Mouse (Mus musculus): ENCODE results near the gene Soat2. TPM values are rescaled to one million over a fixed set of nuclear protein-coding genes. Genes with fewer than 3 reads are reported as not detected.
"Not testable (repeated sequence)": the region's sequence is repeated elsewhere in the genome, so short reads cannot be mapped to it uniquely, and the experiment has no call there.

Soat2 gene
- polyA plus RNA-seq, 1 experiment from 2014 or later: 0.08 TPM

- Histone ChIP-seq H3K4me3 (replicated peaks) (no peak overlapping the region), H3K27me3 (peaks cover 52% of the 10 kb centered on the region)
- WGBS: 56% methylated on average over 23 of the region's 23 CpGs
Measured at GRCm38 (mm10) chr15:102142914-102143912, 7.1 kb upstream of the Soat2 start.

GRCm38 (mm10) chr15:102144274-102144711 is 6.0 kb upstream of the Soat2 start, which contains the start of gene Igfbp6:
Gene Igfbp6, plus strand, starts transcription at chr15:102144362.
- Histone ChIP-seq H3K4me1 (peaks cover 6% of the 10 kb centered on the region; the same call in 1 of the 2 replicates), H3K4me3 (replicated peaks) (peak within 1 kb of the TSS; percentile 18), H3K27ac (no peak within 1 kb of the TSS), H3K9ac (peak within 1 kb of the TSS; percentile 26; the same call in 1 of the 2 replicates), H3K9me3 (no peaks in the 10 kb centered on the region), H3K36me3 (replicated peaks) (no peaks in the 10 kb centered on the region), H3K27me3 (peaks cover 52% of the 10 kb centered on the region), H3K4me2 (peak within 1 kb of the TSS; percentile 38)
- 2% methylated on average over 22 of the region's 22 CpGs for WGBS
- no peak for ATAC-seq (ENCODE audit: low FRiP score)

More at GRCm38 (mm10) chr15:102142914-102143912, 7.1 kb upstream of the Soat2 start:
- no peak for ATAC-seq (ENCODE audit: low FRiP score)
- Histone ChIP-seq H3K27ac (no peak overlapping the region), H3K4me1 (peaks cover 6% of the 10 kb centered on the region; the same call in 1 of the 2 replicates), H3K36me3 (replicated peaks) (no peaks in the 10 kb centered on the region), H3K9me3 (no peaks in the 10 kb centered on the region), H3K9ac (no peak overlapping the region), H3K4me2 (no peak overlapping the region)

- ATAC-seq (ENCODE audit: low FRiP score): no peak
- H3K9ac ChIP-seq: peak overlapping the region; percentile 26; the same call in 1 of the 2 replicates
- no peaks in the 10 kb centered on the region for H3K36me3 ChIP-seq (replicated peaks)
- H3K4me2 ChIP-seq: peak overlapping the region; percentile 38
- no peaks in the 10 kb centered on the region for H3K9me3 ChIP-seq
- peak overlapping the region; percentile 18 for H3K4me3 ChIP-seq (replicated peaks)
- 11% methylated on average over 19 of the region's 19 CpGs for WGBS
- peaks cover 52% of the 10 kb centered on the region for H3K27me3 ChIP-seq
- H3K27ac ChIP-seq: no peak overlapping the region
- H3K4me1 ChIP-seq: peaks cover 6% of the 10 kb centered on the region; the same call in 1 of the 2 replicates
Measured at GRCm38 (mm10) chr15:102144726-102145125, 5.6 kb upstream of the Soat2 start.

- H3K27me3 ChIP-seq: peaks cover 52% of the 10 kb centered on the region
- 91% methylated on average over 10 of the region's 10 CpGs for WGBS
- no peak overlapping the region for H3K4me3 ChIP-seq (replicated peaks)
- H3K4me1 ChIP-seq: peaks cover 6% of the 10 kb centered on the region
- H3K9ac ChIP-seq: no peak overlapping the region
- H3K4me2 ChIP-seq: no peak overlapping the region
- H3K27ac ChIP-seq: no peak overlapping the region
- no peaks in the 10 kb centered on the region for H3K36me3 ChIP-seq (replicated peaks)
- H3K9me3 ChIP-seq: no peaks in the 10 kb centered on the region
- ATAC-seq (ENCODE audit: low FRiP score): no peak
Measured at GRCm38 (mm10) chr15:102145330-102145729, 5.0 kb upstream of the Soat2 start.

- no peak for ATAC-seq (ENCODE audit: low FRiP score)
- peaks cover 52% of the 10 kb centered on the region for H3K27me3 ChIP-seq
Measured at GRCm38 (mm10) chr15:102146089-102146488, 4.2 kb upstream of the Soat2 start.

GRCm38 (mm10) chr15:102146882-102147281 is 3.4 kb upstream of the Soat2 start:
- Histone ChIP-seq H3K4me2 (no peak overlapping the region), H3K4me3 (replicated peaks) (no peak overlapping the region), H3K27me3 (peaks cover 48% of the 10 kb centered on the region), H3K4me1 (peaks cover 10% of the 10 kb centered on the region), H3K9me3 (no peaks in the 10 kb centered on the region), H3K36me3 (replicated peaks) (no peaks in the 10 kb centered on the region), H3K27ac (no peak overlapping the region), H3K9ac (no peak overlapping the region)
- no peak for ATAC-seq (ENCODE audit: low FRiP score)
- 0% methylated on average over 1 of the region's 1 CpGs for WGBS

More at GRCm38 (mm10) chr15:102146089-102146488, 4.2 kb upstream of the Soat2 start:
- Histone ChIP-seq H3K4me3 (replicated peaks) (no peak overlapping the region), H3K27ac (no peak overlapping the region), H3K36me3 (replicated peaks) (no peaks in the 10 kb centered on the region), H3K4me2 (no peak overlapping the region), H3K4me1 (peaks cover 10% of the 10 kb centered on the region), H3K9me3 (no peaks in the 10 kb centered on the region), H3K9ac (no peak overlapping the region)
- 89% methylated on average over 5 of the region's 5 CpGs for WGBS

GRCm38 (mm10) chr15:102147674-102148402 is 2.5 kb upstream of the Soat2 start:
- no peak overlapping the region for H3K4me3 ChIP-seq (replicated peaks)
- H3K4me1 ChIP-seq: peaks cover 12% of the 10 kb centered on the region
- no peak overlapping the region for H3K27ac ChIP-seq
- no peaks in the 10 kb centered on the region for H3K36me3 ChIP-seq (replicated peaks)
- no peaks in the 10 kb centered on the region for H3K9me3 ChIP-seq
- WGBS: 72% methylated on average over 16 of the region's 16 CpGs
- H3K4me2 ChIP-seq: no peak overlapping the region
- ATAC-seq (ENCODE audit: low FRiP score): no peak
- no peak overlapping the region for H3K9ac ChIP-seq
- H3K27me3 ChIP-seq: peaks cover 38% of the 10 kb centered on the region

- no peak overlapping the region for H3K4me3 ChIP-seq (replicated peaks)
- 65% methylated on average over 4 of the region's 4 CpGs for WGBS
- peaks cover 12% of the 10 kb centered on the region for H3K4me1 ChIP-seq
- no peak for ATAC-seq (ENCODE audit: low FRiP score)
- no peak overlapping the region for H3K4me2 ChIP-seq
- H3K9me3 ChIP-seq: no peaks in the 10 kb centered on the region
- H3K9ac ChIP-seq: no peak overlapping the region
- H3K36me3 ChIP-seq (replicated peaks): no peaks in the 10 kb centered on the region
- H3K27ac ChIP-seq: no peak overlapping the region
- peaks cover 25% of the 10 kb centered on the region for H3K27me3 ChIP-seq
Measured at GRCm38 (mm10) chr15:102149561-102149960, 765 bp upstream of the Soat2 start.

GRCm38 (mm10) chr15:102152646-102153045 is 2.3 kb downstream of the Soat2 start:
- no peak overlapping the region for H3K27ac ChIP-seq

GRCm38 (mm10) chr15:102155006-102155405 is 4.7 kb downstream of the Soat2 start:
- ATAC-seq (ENCODE audit: low FRiP score); H3K36me3 ChIP-seq (replicated peaks); H3K27me3 ChIP-seq; H3K9ac ChIP-seq; H3K4me3 ChIP-seq (replicated peaks); H3K27ac ChIP-seq; H3K9me3 ChIP-seq; H3K4me2 ChIP-seq: not testable (repeated sequence)
- H3K4me1 ChIP-seq: peaks cover 17% of the 10 kb centered on the region
- 92% methylated on average over 6 of the region's 6 CpGs for WGBS

More at GRCm38 (mm10) chr15:102152646-102153045, 2.3 kb downstream of the Soat2 start:
- Histone ChIP-seq H3K27me3 (0 out of 2 replicates have a peak, but pooled peaks cover 7% of the 10 kb centered on the region), H3K36me3 (replicated peaks) (no peaks in the 10 kb centered on the region), H3K9me3 (no peaks in the 10 kb centered on the region), H3K9ac (no peak overlapping the region), H3K4me1 (peaks cover 15% of the 10 kb centered on the region), H3K4me2 (no peak overlapping the region), H3K4me3 (replicated peaks) (no peak overlapping the region)
- WGBS: 36% methylated on average over 4 of the region's 4 CpGs
- ATAC-seq (ENCODE audit: low FRiP score): no peak

GRCm38 (mm10) chr15:102156836-102157235 is 6.5 kb downstream of the Soat2 start:
- ATAC-seq (ENCODE audit: low FRiP score): 0 out of 2 replicates have a peak, but pooled peaks have one; percentile 49
- H3K4me2 ChIP-seq: peak overlapping the region; percentile 21; the same call in 1 of the 2 replicates
- no peak overlapping the region for H3K9ac ChIP-seq

More at GRCm38 (mm10) chr15:102156836-102157235, 6.5 kb downstream of the Soat2 start:
- WGBS: 27% methylated on average over 20 of the region's 20 CpGs
- Histone ChIP-seq H3K36me3 (replicated peaks) (no peaks in the 10 kb centered on the region), H3K9me3 (no peaks in the 10 kb centered on the region), H3K27ac (no peak overlapping the region), H3K27me3 (0 out of 2 replicates have a peak, but pooled peaks cover 3% of the 10 kb centered on the region), H3K4me3 (replicated peaks) (no peak overlapping the region), H3K4me1 (peaks cover 12% of the 10 kb centered on the region)

Measured in forebrain, embryonic 12.5 days (tissue).